Mouse (Mus musculus): ENCODE data around the gene Gpr171. TPM values are rescaled to one million over a fixed set of nuclear protein-coding genes. Genes with fewer than 3 reads are reported as not detected.

Gpr171 gene
- polyA plus RNA-seq, 1 experiment = 6.1 TPM

DNA sequence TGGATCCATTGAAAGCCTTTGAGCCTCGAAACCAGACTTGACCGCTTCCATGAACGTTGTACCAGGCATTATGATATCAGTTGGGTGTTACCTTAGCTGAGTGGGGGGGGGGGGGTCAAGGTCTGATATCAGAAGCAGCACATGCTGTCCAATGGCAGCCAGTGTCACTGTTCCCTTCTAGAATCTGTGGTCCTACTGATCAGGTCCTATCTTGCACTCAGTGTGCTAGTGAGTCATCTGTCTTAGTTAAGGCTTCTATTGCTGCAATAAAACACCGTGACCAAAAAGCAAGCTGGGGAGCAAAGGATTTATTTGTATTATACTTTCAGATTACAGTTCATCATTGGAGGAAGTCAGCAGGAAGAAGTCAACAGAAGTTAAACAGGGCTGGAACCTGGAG is 38.2 kb downstream of the Gpr171 start:
- Histone ChIP-seq H3K27me3 (replicated peaks) (no peaks in the 10 kb centered on the region), H3K4me3 (replicated peaks) (no peak overlapping the region), H3K36me3 (replicated peaks; ENCODE audit: low read length) (peaks cover 75% of the 10 kb centered on the region), H3K9me3 (no peaks in the 10 kb centered on the region), H3K4me1 (peaks cover 99% of the 10 kb centered on the region)
- no peak for TF ChIP-seq FLI1 (IDR thresholded peaks at IDR 0.05; ENCODE audit: low read length)
- no peak for TF ChIP-seq GATA1 (IDR thresholded peaks at IDR 0.05; ENCODE audit: borderline replicate concordance, low read length)

- Histone ChIP-seq H3K4me1 (peaks cover 100% of the 10 kb centered on the region), H3K4me3 (replicated peaks) (no peak overlapping the region), H3K27me3 (replicated peaks) (no peaks in the 10 kb centered on the region), H3K36me3 (replicated peaks; ENCODE audit: low read length) (peaks cover 67% of the 10 kb centered on the region), H3K9me3 (no peaks in the 10 kb centered on the region)
- TF ChIP-seq FLI1 (IDR thresholded peaks at IDR 0.05; ENCODE audit: low read length) (no peak), GATA1 (IDR thresholded peaks at IDR 0.05; ENCODE audit: borderline replicate concordance, low read length) (no peak)
Observed at GRCm38 (mm10) chr3:59062141-59062540, 39.5 kb downstream of the Gpr171 start.

DNA sequence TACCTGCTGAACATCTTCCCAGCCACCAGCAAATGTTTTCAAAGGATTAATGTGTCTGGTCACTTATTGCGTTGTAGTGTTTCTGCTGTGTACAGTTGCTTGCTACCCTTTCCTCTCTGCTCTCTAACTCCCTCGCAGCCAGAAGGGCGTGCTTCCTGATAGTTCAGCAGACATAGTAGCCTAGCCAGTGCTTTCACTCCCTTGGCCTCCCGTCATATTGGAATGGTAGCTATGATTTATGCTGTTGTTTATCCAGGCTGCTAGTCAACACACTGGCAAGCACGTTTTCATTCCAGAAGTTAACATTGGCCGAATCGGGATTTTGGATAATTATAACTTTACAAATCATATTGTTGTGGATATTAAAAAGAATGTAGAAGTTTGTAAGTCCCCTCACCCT is 41.5 kb downstream of the Gpr171 start:
- no peaks in the 10 kb centered on the region for H3K9me3 ChIP-seq
- H3K4me1 ChIP-seq = peaks cover 100% of the 10 kb centered on the region
- no peaks in the 10 kb centered on the region for H3K27me3 ChIP-seq (replicated peaks)
- H3K4me3 ChIP-seq (replicated peaks) = peak overlapping the region; percentile 90
- H3K36me3 ChIP-seq (replicated peaks; ENCODE audit: low read length) = peaks cover 61% of the 10 kb centered on the region
- no peak for TF ChIP-seq FLI1 (IDR thresholded peaks at IDR 0.05; ENCODE audit: low read length)
- no peak for TF ChIP-seq GATA1 (IDR thresholded peaks at IDR 0.05; ENCODE audit: borderline replicate concordance, low read length)

- Histone ChIP-seq H3K4me1 (peaks cover 100% of the 10 kb centered on the region), H3K9me3 (no peaks in the 10 kb centered on the region), H3K4me3 (replicated peaks) (peak overlapping the region; percentile 90), H3K36me3 (replicated peaks; ENCODE audit: low read length) (peaks cover 51% of the 10 kb centered on the region), H3K27me3 (replicated peaks) (no peaks in the 10 kb centered on the region)
- TF ChIP-seq GATA1 (IDR thresholded peaks at IDR 0.05; ENCODE audit: borderline replicate concordance, low read length) = peak; percentile 82; the same call in 1 of the 3 replicates
- TF ChIP-seq FLI1 (IDR thresholded peaks at IDR 0.05; ENCODE audit: low read length) = no peak
Observed at GRCm38 (mm10) chr3:59059022-59059541, 42.5 kb downstream of the Gpr171 start.

DNA sequence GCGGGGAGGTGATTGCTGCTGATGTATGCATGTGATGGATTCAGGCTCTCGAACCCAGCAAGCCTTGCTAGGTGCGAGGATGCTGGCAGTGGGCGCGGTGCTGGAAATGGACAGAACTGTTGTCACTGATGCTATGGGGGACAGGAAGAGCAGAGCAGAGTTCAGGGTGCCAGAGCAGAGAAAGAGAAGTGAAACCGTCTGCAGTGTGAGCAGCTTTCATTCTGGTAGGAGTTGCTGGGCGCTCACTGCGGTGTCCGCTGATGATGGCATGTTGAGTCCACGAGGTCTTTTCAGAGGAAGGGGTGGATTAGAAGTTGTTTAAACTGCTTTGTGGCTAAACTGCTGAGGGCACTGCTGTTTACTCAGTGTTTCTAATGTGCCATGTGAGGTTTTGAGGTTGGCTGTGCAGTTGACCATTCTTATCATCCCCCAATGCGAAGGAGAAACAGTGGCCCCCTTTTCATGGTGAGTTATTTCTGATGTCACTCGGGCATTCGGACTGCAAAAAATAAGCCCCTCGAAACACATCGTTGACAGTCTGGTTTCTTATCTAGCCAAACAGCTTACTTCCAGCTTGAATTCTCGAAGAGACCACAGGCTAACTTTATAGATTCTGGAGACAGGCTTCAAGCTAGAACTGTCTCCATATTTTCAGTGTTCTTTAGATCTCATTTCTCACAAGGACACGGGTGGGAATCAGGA is 46.6 kb downstream of the Gpr171 start:
- Histone ChIP-seq H3K4me3 (replicated peaks) (peak overlapping the region; percentile 92), H3K4me1 (peaks cover 100% of the 10 kb centered on the region), H3K9me3 (no peaks in the 10 kb centered on the region), H3K36me3 (replicated peaks; ENCODE audit: low read length) (peaks cover 41% of the 10 kb centered on the region), H3K27me3 (replicated peaks) (no peaks in the 10 kb centered on the region)
- TF ChIP-seq GATA1 (IDR thresholded peaks at IDR 0.05; ENCODE audit: borderline replicate concordance, low read length) (peak; percentile 57; the same call in 1 of the 3 replicates), FLI1 (IDR thresholded peaks at IDR 0.05; ENCODE audit: low read length) (no peak)

Other genes with a start within 250 kb of the Gpr171 start
- gene Clrn1, start 216.5 kb downstream of the Gpr171 start, polyA plus RNA-seq (2012; ENCODE audit: insufficient read depth, low replicate concordance) = not detected in 2 replicates
- 12.6 and 12.7 TPM in 2 replicates for gene Med12l, start 96.0 kb downstream of the Gpr171 start, polyA plus RNA-seq (2012; ENCODE audit: insufficient read depth, low replicate concordance)
- 0.62 TPM in 1 of 2 replicates, not detected in the other for gene P2ry14, start 51.8 kb upstream of the Gpr171 start, polyA plus RNA-seq (2012; ENCODE audit: insufficient read depth, low replicate concordance)
- gene Gpr87, start 93.3 kb upstream of the Gpr171 start, polyA plus RNA-seq (2012; ENCODE audit: insufficient read depth, low replicate concordance) = not detected in 2 replicates
- not detected in 2 replicates for gene P2ry13, start 109.1 kb upstream of the Gpr171 start, polyA plus RNA-seq (2012; ENCODE audit: insufficient read depth, low replicate concordance)
- 1.6 TPM in 1 of 2 replicates, not detected in the other for gene P2ry12, start 161.1 kb upstream of the Gpr171 start, polyA plus RNA-seq (2012; ENCODE audit: insufficient read depth, low replicate concordance)
- gene Igsf10, start 242.6 kb upstream of the Gpr171 start, polyA plus RNA-seq (2012; ENCODE audit: insufficient read depth, low replicate concordance) = not detected in 2 replicates

All from megakaryocyte, embryonic 14.5 days (primary cell).